Mouse (Mus musculus) monocyte, adult 2 months (primary cell): ENCODE data around the gene Zyg11b.

Experiments used
- DNase-seq, 2 experiments: peaks; one replicate each; pipeline ENCODE4 v3.0.0; 2022; ENCODE audit warnings: low spot score in 2 of 2, low read depth in 1 of 2

The Zyg11b gene

GRCm38 (mm10) chr4:108300670-108301373 lies at the start of gene Zyg11b:
Gene Zyg11b (minus strand): TSS chr4:108301096.
- DNase-seq, result peak; percentile 34 to 73

GRCm38 (mm10) chr4:108349836-108350547 lies 49.1 kb upstream of the Zyg11b start:
- no peak for DNase-seq

- no peak for DNase-seq
These were observed 48.2 kb upstream of the Zyg11b start for GRCm38 (mm10) chr4:108349064-108349463.

GRCm38 (mm10) chr4:108348256-108348875 lies 47.5 kb upstream of the Zyg11b start:
- no peak for DNase-seq

GRCm38 (mm10) chr4:108347111-108347510 lies 46.2 kb upstream of the Zyg11b start:
- peak in 1 of 2 experiments; percentile 21 for DNase-seq

GRCm38 (mm10) chr4:108345826-108346225 lies 44.9 kb upstream of the Zyg11b start:
- DNase-seq, result no peak

- DNase-seq, result no peak
These were observed 43.8 kb upstream of the Zyg11b start for GRCm38 (mm10) chr4:108344631-108345083.

GRCm38 (mm10) chr4:108339277-108339690 lies 38.4 kb upstream of the Zyg11b start:
- no peak for DNase-seq

- no peak for DNase-seq
These were observed 37.9 kb upstream of the Zyg11b start for GRCm38 (mm10) chr4:108338811-108339210.

- no peak for DNase-seq
These were observed 37.4 kb upstream of the Zyg11b start for GRCm38 (mm10) chr4:108338321-108338733.

- no peak for DNase-seq
These were observed 36.9 kb upstream of the Zyg11b start for GRCm38 (mm10) chr4:108337817-108338216.

- no peak for DNase-seq
These were observed 35.9 kb upstream of the Zyg11b start for GRCm38 (mm10) chr4:108336765-108337164.

GRCm38 (mm10) chr4:108335413-108335812 lies 34.5 kb upstream of the Zyg11b start:
- no peak for DNase-seq

- DNase-seq, result no peak
These were observed 31.1 kb upstream of the Zyg11b start for GRCm38 (mm10) chr4:108332041-108332440.

- DNase-seq, result no peak
These were observed 28.9 kb upstream of the Zyg11b start for GRCm38 (mm10) chr4:108329840-108330239.

GRCm38 (mm10) chr4:108327730-108328484 lies 27.0 kb upstream of the Zyg11b start, which contains the start of gene Coa7:
Gene Coa7 (plus strand): TSS chr4:108328140.
- peak; percentile 84 to 97 for DNase-seq

GRCm38 (mm10) chr4:108327071-108327579 lies 26.2 kb upstream of the Zyg11b start:
- DNase-seq, result no peak

- no peak for DNase-seq
These were observed 22.7 kb upstream of the Zyg11b start for GRCm38 (mm10) chr4:108323588-108323987.

- no peak for DNase-seq
These were observed 19.9 kb upstream of the Zyg11b start for GRCm38 (mm10) chr4:108320627-108321380.

- DNase-seq, result no peak
These were observed 18.9 kb upstream of the Zyg11b start for GRCm38 (mm10) chr4:108319747-108320146.
